Mouse (Mus musculus): ENCODE results near the gene Rrp12. TPM values are rescaled to one million over a fixed set of nuclear protein-coding genes. Genes with fewer than 3 reads are reported as not detected.
A peak's percentile ranks its signal among the peaks of the same experiment; 100 is the strongest.

Gene Rrp12
- total and polyA plus RNA-seq, 2 experiments from 2014 or later = 4.5 to 7.7 TPM

DNA sequence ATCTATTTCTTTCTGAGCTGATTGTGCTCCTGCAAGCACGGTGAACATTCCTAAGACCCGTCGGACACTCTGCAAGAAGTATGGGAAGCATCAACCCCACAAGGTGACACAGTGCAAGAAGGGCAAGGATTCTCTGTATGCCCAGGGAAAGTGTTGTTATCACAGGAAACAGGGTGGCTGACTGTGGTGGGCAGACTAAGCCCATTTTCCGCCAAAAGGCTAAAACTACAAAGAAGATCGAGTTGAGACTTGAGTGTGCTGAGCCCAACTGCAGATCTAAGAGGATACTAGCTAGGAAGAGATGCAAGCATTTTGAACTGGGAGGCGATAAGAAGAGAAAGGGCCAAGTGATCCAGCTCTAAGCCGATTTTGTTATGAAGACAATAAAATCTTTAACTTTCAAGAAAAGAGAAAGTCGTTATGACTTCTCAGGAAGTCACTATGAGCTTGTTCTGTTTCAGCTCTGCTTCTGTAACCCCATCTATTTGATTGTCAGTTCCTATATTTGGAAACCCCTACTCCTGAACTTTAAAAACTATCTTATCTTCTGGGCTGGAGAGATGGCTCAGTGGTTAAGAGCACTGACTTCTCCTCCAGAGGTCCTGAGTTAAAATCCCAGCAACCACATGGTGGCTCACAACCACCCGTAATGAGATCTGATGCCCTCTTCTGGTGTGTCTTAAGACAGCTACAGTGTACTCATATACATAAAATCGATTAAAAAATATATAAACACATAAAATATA lies 7.0 kb upstream of the Rrp12 start:
- DNase-seq (ENCODE audit: low spot score) (no peak), ATAC-seq (ENCODE audit: insufficient read depth, low read depth) (no peak)
- 60% methylated on average over 10 of the region's 10 CpGs for WGBS
- H3K27ac ChIP-seq (ENCODE audit: low read depth) = no peak overlapping the region
- H3K27me3 ChIP-seq (ENCODE audit: control insufficient read depth, insufficient read depth, low read length) = no peaks in the 10 kb centered on the region
- no peaks in the 10 kb centered on the region for H3K9me3 ChIP-seq (replicated peaks; ENCODE audit: control insufficient read depth, low read length)
- no peak overlapping the region for H3K4me2 ChIP-seq (ENCODE audit: low read depth, low read length)
- no peak overlapping the region for H3K4me3 ChIP-seq (ENCODE audit: low read depth, low read length)
- H3K36me3 ChIP-seq (replicated peaks; ENCODE audit: control insufficient read depth, insufficient read depth, low read length) = no peaks in the 10 kb centered on the region
- TF ChIP-seq CTCF (IDR thresholded peaks at IDR 0.05; ENCODE audit: low read depth) (no peak), EP300 (IDR thresholded peaks at IDR 0.05; ENCODE audit: low read depth) (no peak)
- peaks cover 11% of the 10 kb centered on the region for H3K4me1 ChIP-seq (ENCODE audit: control insufficient read depth, insufficient read depth)
- H3K9ac ChIP-seq (replicated peaks; ENCODE audit: low read depth, low read length) = no peak overlapping the region

GRCm38 (mm10) chr19:41901696-41902095 lies 5.7 kb upstream of the Rrp12 start:
- DNase-seq (ENCODE audit: low spot score) (no peak), ATAC-seq (ENCODE audit: insufficient read depth, low read depth) (no peak)
- Histone ChIP-seq H3K9me3 (replicated peaks; ENCODE audit: control insufficient read depth, low read length) (no peaks in the 10 kb centered on the region), H3K36me3 (replicated peaks; ENCODE audit: control insufficient read depth, insufficient read depth, low read length) (no peaks in the 10 kb centered on the region), H3K4me3 (ENCODE audit: low read depth, low read length) (no peak overlapping the region), H3K27ac (ENCODE audit: low read depth) (no peak overlapping the region), H3K4me1 (ENCODE audit: control insufficient read depth, insufficient read depth) (0 out of 2 replicates have a peak, but pooled peaks cover 5% of the 10 kb centered on the region), H3K27me3 (ENCODE audit: control insufficient read depth, insufficient read depth, low read length) (no peaks in the 10 kb centered on the region), H3K4me2 (ENCODE audit: low read depth, low read length) (no peak overlapping the region), H3K9ac (replicated peaks; ENCODE audit: low read depth, low read length) (no peak overlapping the region)
- TF ChIP-seq EP300 (IDR thresholded peaks at IDR 0.05; ENCODE audit: low read depth) = no peak
- TF ChIP-seq CTCF (IDR thresholded peaks at IDR 0.05; ENCODE audit: low read depth) = no peak
- 18% methylated on average over 2 of the region's 2 CpGs for WGBS

DNA sequence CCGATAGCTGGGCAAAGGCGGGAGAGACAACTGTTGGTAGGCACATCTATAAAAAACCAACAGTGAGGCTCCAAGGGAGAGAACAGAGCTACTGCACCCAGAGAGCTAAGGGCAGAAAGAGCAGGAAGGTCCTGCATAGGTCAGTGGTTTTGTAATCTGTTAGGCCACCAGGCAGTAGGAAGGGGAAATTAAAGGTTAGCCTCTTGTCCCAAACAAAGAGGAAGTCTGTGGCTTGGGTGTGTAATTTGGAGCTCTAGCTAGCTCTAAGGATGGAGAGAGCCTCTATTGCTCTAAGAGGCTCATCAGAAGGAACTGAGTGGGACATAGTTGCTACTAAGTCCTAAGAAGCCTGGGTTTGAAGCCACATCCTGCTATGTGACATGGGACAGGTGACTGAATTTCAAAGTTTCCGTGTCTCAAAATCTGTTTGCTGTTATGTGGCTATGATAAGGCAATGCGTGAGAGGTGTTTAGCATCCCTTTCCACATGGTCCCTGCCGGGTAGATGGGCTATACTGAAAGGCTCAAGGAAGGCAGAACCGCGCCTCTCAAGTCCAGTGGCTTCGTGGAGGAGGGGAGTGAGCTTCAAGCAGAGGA lies 4.6 kb upstream of the Rrp12 start:
- no peak for ATAC-seq (ENCODE audit: insufficient read depth, low read depth)
- Histone ChIP-seq H3K27me3 (ENCODE audit: control insufficient read depth, insufficient read depth, low read length) (no peaks in the 10 kb centered on the region), H3K4me1 (ENCODE audit: control insufficient read depth, insufficient read depth) (peaks cover 5% of the 10 kb centered on the region), H3K4me2 (ENCODE audit: low read depth, low read length) (no peak overlapping the region), H3K36me3 (replicated peaks; ENCODE audit: control insufficient read depth, insufficient read depth, low read length) (no peaks in the 10 kb centered on the region), H3K27ac (ENCODE audit: low read depth) (no peak overlapping the region), H3K9me3 (replicated peaks; ENCODE audit: control insufficient read depth, low read length) (no peaks in the 10 kb centered on the region), H3K4me3 (ENCODE audit: low read depth, low read length) (no peak overlapping the region), H3K9ac (replicated peaks; ENCODE audit: low read depth, low read length) (no peak overlapping the region)
- WGBS = 77% methylated on average over 8 of the region's 8 CpGs
- TF ChIP-seq CTCF (IDR thresholded peaks at IDR 0.05; ENCODE audit: low read depth) = no peak
- TF ChIP-seq EP300 (IDR thresholded peaks at IDR 0.05; ENCODE audit: low read depth) = no peak
- no peak for DNase-seq (ENCODE audit: low spot score)

- peak; percentile 24 for DNase-seq (ENCODE audit: low spot score)
- ATAC-seq (ENCODE audit: insufficient read depth, low read depth) = no peak
- peaks cover 16% of the 10 kb centered on the region for H3K4me1 ChIP-seq (ENCODE audit: control insufficient read depth, insufficient read depth)
- no peaks in the 10 kb centered on the region for H3K36me3 ChIP-seq (replicated peaks; ENCODE audit: control insufficient read depth, insufficient read depth, low read length)
- TF ChIP-seq CTCF (IDR thresholded peaks at IDR 0.05; ENCODE audit: low read depth) (peak; percentile 66), EP300 (IDR thresholded peaks at IDR 0.05; ENCODE audit: low read depth) (no peak)
- no peaks in the 10 kb centered on the region for H3K27me3 ChIP-seq (ENCODE audit: control insufficient read depth, insufficient read depth, low read length)
- H3K27ac ChIP-seq (ENCODE audit: low read depth) = no peak overlapping the region
- H3K4me3 ChIP-seq (ENCODE audit: low read depth, low read length) = no peak overlapping the region
- no peak overlapping the region for H3K9ac ChIP-seq (replicated peaks; ENCODE audit: low read depth, low read length)
- no peak overlapping the region for H3K4me2 ChIP-seq (ENCODE audit: low read depth, low read length)
- 44% methylated on average over 4 of the region's 4 CpGs for WGBS
- no peaks in the 10 kb centered on the region for H3K9me3 ChIP-seq (replicated peaks; ENCODE audit: control insufficient read depth, low read length)
Measured at GRCm38 (mm10) chr19:41898860-41899259, 2.9 kb upstream of the Rrp12 start.

DNA sequence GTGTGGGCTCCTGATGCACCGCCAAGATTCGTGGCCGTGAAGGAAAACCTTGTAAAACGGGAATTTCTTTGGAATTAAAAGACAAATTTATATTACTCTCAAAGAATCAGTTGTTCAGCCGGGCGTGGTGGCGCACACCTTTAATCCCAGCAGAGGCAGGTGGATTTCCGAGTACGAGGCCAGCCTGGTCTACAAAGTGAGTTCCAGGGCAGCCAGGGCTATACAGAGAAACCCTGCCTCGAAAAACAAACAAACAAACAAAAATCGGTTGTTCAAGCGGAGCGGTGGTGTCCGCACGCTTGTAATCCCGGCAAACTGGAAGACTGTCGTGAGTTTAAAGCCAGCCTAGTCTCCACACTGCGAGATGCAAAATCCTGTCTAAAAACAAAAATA lies 342 bp upstream of the Rrp12 start:
- no peak for DNase-seq (ENCODE audit: low spot score)
- WGBS = 16% methylated on average over 18 of the region's 18 CpGs
- Histone ChIP-seq H3K27me3 (ENCODE audit: control insufficient read depth, insufficient read depth, low read length) (no peaks in the 10 kb centered on the region), H3K4me2 (ENCODE audit: low read depth, low read length) (peak overlapping the region; percentile 75), H3K9me3 (replicated peaks; ENCODE audit: control insufficient read depth, low read length) (no peaks in the 10 kb centered on the region), H3K4me1 (ENCODE audit: control insufficient read depth, insufficient read depth) (peaks cover 16% of the 10 kb centered on the region), H3K9ac (replicated peaks; ENCODE audit: low read depth, low read length) (peak overlapping the region; percentile 45), H3K27ac (ENCODE audit: low read depth) (no peak overlapping the region; the same call in 1 of the 2 replicates), H3K36me3 (replicated peaks; ENCODE audit: control insufficient read depth, insufficient read depth, low read length) (no peaks in the 10 kb centered on the region), H3K4me3 (ENCODE audit: low read depth, low read length) (peak overlapping the region; percentile 59)
- no peak for TF ChIP-seq CTCF (IDR thresholded peaks at IDR 0.05; ENCODE audit: low read depth)
- no peak for TF ChIP-seq EP300 (IDR thresholded peaks at IDR 0.05; ENCODE audit: low read depth)
- ATAC-seq (ENCODE audit: insufficient read depth, low read depth) = no peak
